Mouse (Mus musculus) spleen, embryonic (tissue): Measurements from ENCODE around the gene Prr36.
"Not testable (repeated sequence)": the region's sequence is repeated elsewhere in the genome, so short reads cannot be mapped to it uniquely, and the experiment has no call there.

Source experiments
- CTCF ChIA-PET: fragments of 350-600 bp; sonication (Branson Sonifier 250); formaldehyde crosslinking; loops from one replicate; lab custom pipeline; 2022; lab: Charles Lee

Prr36 gene

GRCm38 (mm10) chr8:4216791-4217621, at the start of gene Prr36:
Gene Prr36 (minus strand): TSS chr8:4217459.
- CTCF ChIA-PET, result interaction anchor here (0.6 kb wide), 1 partner anchor 264 kb away, joined by 6 read pairs; no protein-coding TSS in a partner anchor

DNA sequence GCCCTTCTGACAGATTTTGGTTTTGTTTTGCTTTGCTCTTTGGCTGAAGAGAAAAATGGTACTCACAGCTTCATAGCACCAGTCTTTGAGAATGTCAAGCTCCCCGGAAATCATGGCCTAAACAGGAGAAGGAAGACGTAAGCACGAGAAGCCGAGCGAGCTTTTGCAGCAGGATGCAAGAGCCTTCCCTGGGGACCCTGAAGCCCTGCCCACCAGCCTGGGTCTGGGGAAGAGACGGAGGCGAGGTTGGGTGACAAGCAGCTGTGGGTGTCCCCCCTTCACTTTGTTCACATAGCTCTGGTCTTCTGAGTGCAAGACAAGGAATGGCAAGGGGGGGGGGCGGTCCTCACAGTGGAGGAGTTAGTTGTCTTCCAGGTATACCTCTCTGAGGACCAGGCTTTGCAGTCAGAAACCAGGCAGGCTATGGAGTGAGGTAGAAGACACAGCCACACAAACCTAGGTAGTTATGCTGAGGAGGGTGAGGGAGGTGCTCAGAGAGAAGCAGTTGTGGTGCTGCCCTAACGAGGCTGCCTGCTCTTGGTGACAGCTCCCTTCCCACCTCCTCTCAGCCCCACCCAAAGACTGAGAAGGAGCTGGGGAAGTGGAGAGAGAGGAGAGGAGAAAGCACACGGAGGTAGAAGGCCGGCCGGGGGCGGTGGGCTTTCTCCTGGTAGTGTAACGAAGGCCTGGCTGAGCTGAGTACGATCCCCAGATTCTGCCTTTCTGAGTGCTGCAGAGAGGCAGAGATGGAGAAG, 48.1 kb upstream of the Prr36 start:
- CTCF ChIA-PET, result interaction anchor here (0.6 kb wide), 1 partner anchor 12 kb away, joined by 6 read pairs; no protein-coding TSS in a partner anchor

GRCm38 (mm10) chr8:4263105-4263791, 46.0 kb upstream of the Prr36 start:
- CTCF ChIA-PET, result no interaction called here

DNA sequence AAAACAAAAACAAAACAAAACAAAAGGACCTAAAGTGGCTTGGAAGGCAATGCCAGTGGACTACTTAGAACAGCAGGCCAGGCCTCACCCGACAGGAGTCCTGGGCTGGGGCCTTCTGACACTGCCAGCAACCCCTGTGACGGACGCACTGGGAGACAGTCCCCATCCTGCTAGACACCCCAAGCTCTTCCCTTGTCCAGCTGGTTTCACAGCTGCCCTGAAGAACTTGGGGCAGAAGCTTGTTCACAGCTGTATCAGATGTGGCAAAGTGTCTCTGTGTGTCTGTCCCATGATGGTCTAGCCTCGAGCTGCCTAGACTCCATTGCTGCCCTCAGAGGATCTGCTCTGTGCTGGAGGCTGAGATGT, 42.5 kb upstream of the Prr36 start:
- CTCF ChIA-PET, result no interaction called here

- CTCF ChIA-PET, result interaction anchor here (0.5 to 0.9 kb wide), 2 partner anchors 25 to 595 kb away, joined by 3 to 4 read pairs; no protein-coding TSS in a partner anchor
Measured at GRCm38 (mm10) chr8:4259125-4259804, 42.0 kb upstream of the Prr36 start, which contains the start of gene Ctxn1. Gene Ctxn1 (minus strand): TSS chr8:4259274.

DNA sequence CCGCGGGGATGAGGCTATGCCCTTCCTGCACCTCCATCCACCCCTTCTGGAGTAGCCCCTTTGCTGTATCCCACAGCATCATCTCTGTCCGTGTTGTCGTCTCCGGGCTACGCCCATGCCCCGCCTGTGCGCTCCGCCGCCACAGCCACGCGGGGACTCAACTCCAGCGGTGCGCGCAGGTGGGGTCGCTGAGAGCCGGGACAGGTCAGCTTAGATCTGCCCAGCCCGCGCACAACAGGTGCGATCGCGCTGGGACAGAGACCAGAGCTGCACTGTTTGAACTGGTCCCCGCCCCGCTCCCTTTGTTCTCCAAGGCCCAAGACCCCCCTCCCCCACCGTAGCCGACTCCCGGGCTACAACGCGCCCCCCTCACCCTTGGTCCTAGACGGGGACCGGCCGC, 41.4 kb upstream of the Prr36 start:
- CTCF ChIA-PET, result interaction anchor here (0.5 to 0.9 kb wide), 2 partner anchors 26 to 594 kb away, joined by 3 to 4 read pairs; no protein-coding TSS in a partner anchor

DNA sequence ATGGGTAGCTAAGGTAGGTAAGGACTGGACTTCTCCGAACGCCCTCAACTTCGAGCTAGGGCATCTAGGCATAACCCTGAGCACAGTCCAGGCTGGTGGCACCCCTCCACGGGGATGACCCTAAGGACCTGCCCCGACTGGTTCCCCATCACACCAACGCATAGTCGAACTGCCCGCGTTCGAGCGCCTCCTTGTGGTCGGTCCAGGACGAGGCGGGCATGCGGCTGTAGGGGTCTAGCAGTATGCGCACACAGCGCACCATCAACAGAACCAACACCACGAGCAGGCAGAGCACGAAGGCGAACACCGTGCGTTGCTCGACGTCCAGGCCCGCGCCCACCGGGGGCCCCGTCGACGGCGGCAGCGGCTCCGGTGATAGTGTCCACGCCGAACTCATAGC, 41.0 kb upstream of the Prr36 start:
- CTCF ChIA-PET, result interaction anchor here (0.5 to 0.9 kb wide), 2 partner anchors 26 to 594 kb away, joined by 3 to 4 read pairs; no protein-coding TSS in a partner anchor

DNA sequence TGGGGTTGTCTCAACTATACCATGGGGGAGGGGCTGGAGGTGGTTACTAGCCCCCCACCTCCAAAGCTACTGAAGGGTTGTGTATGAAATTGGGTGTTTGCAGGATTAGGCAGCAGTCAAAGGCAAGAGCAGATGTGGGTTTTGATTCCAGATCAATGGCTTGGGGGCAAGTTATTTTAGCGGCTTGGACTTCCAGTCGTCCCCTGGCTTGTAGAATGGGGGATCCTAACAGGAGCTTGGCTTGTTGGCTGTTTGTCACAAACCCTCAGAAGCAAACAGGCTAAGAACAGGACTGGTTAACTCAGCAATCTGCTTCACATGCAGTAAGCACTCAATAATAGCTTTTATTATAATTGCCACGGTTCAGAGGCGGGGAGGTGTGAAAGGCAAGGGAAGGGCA, 40.1 kb upstream of the Prr36 start:
- CTCF ChIA-PET, result interaction anchor here (0.6 to 1.2 kb wide), 3 partner anchors 18 to 67 kb away, joined by 3 to 8 read pairs (median 5); partner anchors contain the start of genes Ccl25, Gm49320 and Map2k7

DNA sequence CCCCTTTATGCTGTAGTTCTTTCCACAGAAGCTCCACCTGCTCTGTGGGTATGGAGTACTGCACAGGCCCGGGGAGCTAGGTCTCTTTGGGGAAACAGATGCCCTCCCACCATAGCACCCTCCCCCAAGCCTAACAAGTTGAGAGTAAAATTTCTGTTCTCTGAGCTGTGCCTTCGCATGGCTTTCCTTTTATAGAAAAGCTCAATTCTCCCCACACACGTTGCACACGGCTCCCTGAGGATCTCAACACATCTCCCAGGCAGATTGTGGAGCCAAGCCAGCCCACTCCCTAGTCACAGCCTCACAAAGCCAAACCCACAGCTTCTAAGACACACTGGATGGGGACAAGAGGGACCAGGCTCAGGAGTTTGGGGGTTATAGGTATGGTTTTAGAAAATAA, 39.7 kb upstream of the Prr36 start:
- CTCF ChIA-PET, result interaction anchor here (0.6 to 1.2 kb wide), 3 partner anchors 18 to 68 kb away, joined by 3 to 8 read pairs (median 5); partner anchors contain the start of genes Ccl25, Gm49320 and Map2k7

- CTCF ChIA-PET, result not testable (repeated sequence)
Measured at GRCm38 (mm10) chr8:4255471-4255870, 38.2 kb upstream of the Prr36 start.

- CTCF ChIA-PET, result interaction anchor here (0.6 kb wide), 1 partner anchor 11 kb away, joined by 6 read pairs; no protein-coding TSS in a partner anchor
Measured at GRCm38 (mm10) chr8:4254001-4254400, 36.7 kb upstream of the Prr36 start.

DNA sequence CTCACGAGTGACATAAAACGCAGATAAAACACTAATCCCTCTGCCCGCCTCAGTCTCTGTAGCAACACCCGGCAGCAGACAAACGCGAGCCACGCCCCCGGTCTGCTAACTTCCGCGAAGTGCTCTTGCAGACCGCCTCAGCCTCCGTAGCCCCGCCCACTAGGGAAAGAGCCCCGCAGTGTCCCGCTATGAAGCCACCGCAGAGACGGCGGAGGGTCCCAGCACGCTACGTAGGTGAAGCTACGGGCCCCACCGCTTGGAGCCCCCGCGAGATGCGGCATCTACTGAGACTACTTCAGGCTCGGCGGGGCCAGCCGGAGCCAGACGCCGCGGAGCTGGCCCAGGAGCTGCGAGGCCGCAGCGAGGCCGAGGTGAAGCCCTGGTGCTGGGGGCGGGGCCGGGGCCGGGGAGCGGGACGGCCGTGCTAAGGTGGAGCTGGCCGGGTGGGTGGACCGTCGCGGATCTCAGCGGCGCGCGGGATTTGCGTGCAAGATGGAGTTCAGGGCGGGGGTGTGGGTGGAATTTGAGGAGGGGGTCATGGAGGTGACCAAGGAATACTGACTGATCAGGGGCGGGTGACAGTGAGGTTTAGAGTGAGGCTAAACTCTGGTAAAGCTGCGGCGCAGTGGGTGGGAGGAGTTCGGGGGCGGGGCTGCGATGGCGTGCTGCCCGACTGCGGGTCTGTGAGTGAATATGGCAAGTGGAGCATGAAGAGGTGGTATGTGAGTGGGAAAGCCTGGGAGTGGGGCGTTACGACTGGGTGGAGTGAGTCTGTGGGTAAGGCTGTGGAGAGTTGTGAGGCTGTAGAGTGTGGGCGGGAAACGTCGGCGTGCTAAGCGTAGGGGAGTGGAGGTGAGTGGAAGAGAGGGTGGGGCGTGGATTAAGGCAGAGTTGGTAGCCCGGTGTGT, 35.9 kb upstream of the Prr36 start, which contains the start of gene Snapc2:
Snapc2 (plus strand) TSS at position 147 of the 908 bp plus-strand sequence.
- CTCF ChIA-PET, result interaction anchor here (0.6 to 1.1 kb wide), 2 partner anchors 12 to 344 kb away, joined by 3 to 6 read pairs; no protein-coding TSS in a partner anchor

DNA sequence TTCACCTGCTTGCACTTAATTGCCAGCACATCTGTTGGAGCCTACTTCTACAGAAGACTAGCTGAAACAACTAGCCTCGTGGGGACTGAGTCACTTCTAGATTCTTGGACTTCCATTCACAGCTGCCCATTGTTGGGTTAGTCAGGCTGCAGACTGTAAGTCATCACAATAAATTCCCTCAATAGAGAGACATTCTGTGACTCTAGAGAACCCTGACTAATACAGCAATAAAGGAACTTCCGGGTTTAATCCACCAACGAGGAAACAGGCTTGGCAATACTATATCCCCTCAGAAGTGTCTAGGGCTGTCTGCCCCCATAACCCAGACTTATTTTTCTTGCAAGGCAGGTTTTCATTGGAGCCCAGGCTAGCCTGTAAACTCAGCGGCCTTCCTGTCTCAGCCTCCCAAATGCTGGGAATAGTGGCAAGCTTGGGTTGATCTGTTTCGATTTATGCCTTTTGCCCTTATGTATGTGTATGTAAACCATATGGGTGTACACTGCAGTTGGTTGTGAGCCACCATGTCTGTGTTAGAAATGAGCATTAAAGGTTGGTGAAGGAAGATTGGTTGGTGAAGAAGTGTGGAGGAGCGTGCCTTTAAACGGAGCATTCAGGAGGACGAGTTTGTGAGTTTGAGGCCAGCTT, 35.0 kb upstream of the Prr36 start:
- CTCF ChIA-PET, result interaction anchor here (1.1 kb wide), 1 partner anchor 345 kb away, joined by 3 read pairs; no protein-coding TSS in a partner anchor

DNA sequence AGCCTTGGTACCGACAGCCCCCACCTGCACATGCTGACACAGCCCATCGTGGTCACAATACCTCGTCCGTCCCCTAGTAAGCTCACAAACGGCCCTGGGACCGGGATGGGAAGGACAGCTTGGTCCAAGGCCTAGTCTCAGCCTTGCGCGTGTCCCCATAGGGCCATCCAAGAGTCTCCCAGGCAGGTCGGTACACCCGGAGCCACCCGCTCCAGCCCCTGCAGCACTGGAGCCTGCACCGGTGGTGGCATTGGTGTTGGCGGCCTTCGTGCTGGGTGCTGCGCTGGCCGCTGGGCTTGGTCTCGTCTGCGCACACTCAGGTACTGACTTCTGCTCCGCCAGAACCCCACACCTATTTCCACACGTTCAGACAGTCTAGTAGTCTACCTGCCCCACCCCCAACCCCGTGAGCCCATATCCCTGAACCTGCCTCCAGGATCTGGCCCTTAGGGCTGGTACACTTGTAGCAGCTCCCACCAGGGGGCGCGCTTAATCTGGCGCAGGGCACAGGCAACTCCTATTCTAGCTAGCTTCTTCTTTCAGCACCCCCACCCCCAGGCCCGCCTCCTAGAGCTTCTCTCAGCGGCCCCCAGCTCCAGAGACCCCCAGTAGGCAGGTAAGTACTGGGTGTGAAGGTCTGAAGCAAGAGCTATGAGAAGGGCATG, 33.2 kb upstream of the Prr36 start:
- CTCF ChIA-PET, result interaction anchor here (0.6 to 1.0 kb wide), 2 partner anchors 11 to 40 kb away, joined by 4 to 8 read pairs; partner anchors contain the start of genes Gm49320 and Map2k7

- CTCF ChIA-PET, result no interaction called here
Measured at GRCm38 (mm10) chr8:4249213-4249612, 32.0 kb upstream of the Prr36 start.

GRCm38 (mm10) chr8:4247951-4248540, 30.8 kb upstream of the Prr36 start, which contains the start of gene Tgfbr3l:
Gene Tgfbr3l (plus strand): TSS chr8:4248214.
- CTCF ChIA-PET, result no interaction called here

- CTCF ChIA-PET, result no interaction called here
Measured at GRCm38 (mm10) chr8:4247241-4247640, 30.0 kb upstream of the Prr36 start.

DNA sequence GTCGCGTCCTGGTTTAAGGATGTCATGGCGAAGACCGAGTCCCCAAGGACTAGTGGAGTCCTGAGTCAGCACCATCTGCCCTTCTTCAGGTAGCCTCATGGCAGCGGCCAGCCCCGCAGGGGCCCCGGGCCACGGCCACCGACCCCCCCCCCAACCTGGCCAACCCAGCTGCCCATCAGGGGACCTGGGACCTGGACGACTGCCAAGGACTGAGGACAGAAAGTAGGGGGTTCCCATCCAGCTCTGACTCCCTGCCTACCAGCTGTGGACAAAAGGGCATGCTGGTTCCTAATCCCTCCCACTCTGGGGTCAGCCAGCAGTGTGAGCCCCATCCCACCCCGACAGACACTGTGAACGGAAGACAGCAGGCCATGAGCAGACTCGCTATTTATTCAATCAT, 28.5 kb upstream of the Prr36 start:
- CTCF ChIA-PET, result interaction anchor here (0.6 kb wide), 1 partner anchor 165 kb away, joined by 3 read pairs; no protein-coding TSS in a partner anchor
